Mouse (Mus musculus) liver, embryonic 15.5 days (tissue): ENCODE measurements around the gene Uhrf1. TPM values are rescaled to one million over a fixed set of nuclear protein-coding genes. Genes with fewer than 3 reads are reported as not detected.

Source experiments
- ATAC-seq: fragments of 200-750 bp; cut with Nextera tagmentation; 2 replicates; pipeline ENCODE4 v1.8.0; 2017; ENCODE audit warnings: moderate number of reproducible peaks, mild to moderate bottlenecking, moderate library complexity; ENCODE audit not compliant: insufficient read depth
- H3K27ac ChIP-seq: fragments of 300-500 bp; sonication (generic); replicated peaks from 2 replicates; pipeline ENCODE4 v1.5.1; 2015; ENCODE audit warnings: mild to moderate bottlenecking, inconsistent platforms
- H3K27me3 ChIP-seq: fragments of 300-500 bp; sonication (generic); 2 replicates; pipeline ENCODE4 v1.6.1; 2015; ENCODE audit warnings: mild to moderate bottlenecking, inconsistent platforms
- H3K36me3 ChIP-seq: fragments of 300-500 bp; sonication (generic); replicated peaks from 2 replicates; pipeline ENCODE4 v1.6.1; 2015; ENCODE audit warnings: moderate library complexity, mild to moderate bottlenecking, inconsistent platforms
- H3K4me1 ChIP-seq: fragments of 300-500 bp; sonication (generic); replicated peaks from 2 replicates; pipeline ENCODE4 v1.6.1; 2015; ENCODE audit warnings: inconsistent platforms
- H3K4me2 ChIP-seq: fragments of 300-500 bp; sonication (generic); 2 replicates; pipeline ENCODE4 v1.6.1; 2015; ENCODE audit warnings: moderate library complexity, mild to moderate bottlenecking, inconsistent platforms
- H3K4me3 ChIP-seq: fragments of 300-500 bp; sonication (generic); replicated peaks from 2 replicates; pipeline ENCODE4 v1.5.1; 2015; ENCODE audit warnings: mild to moderate bottlenecking, inconsistent platforms
- H3K9ac ChIP-seq: fragments of 300-500 bp; sonication (generic); 2 replicates; pipeline ENCODE4 v1.6.1; 2015; ENCODE audit warnings: moderate library complexity, mild to moderate bottlenecking, inconsistent platforms
- H3K9me3 ChIP-seq: fragments of 300-500 bp; sonication (generic); replicated peaks from 2 replicates; pipeline ENCODE4 v1.6.1; 2016; ENCODE audit warnings: inconsistent platforms
- WGBS: fragments of 180-500 bp; shearing (Covaris S2); methylation state at CpG from one replicate; pipeline ENCODE4 v1.1.7; 2015; ENCODE audit warnings: mixed read lengths; ENCODE audit not compliant: insufficient replicate concordance; 5-methylcytosine and 5-hydroxymethylcytosine counted together
- polyA plus RNA-seq: library from polyadenylated mRNA; unstranded; fragments of >200 nt; fragmentation: Nextera tagmentation; extraction: Ambion mirVana; gene quantifications from 2 replicates; pipeline ENCODE4 v1.2.1, GENCODE M21; 2015

The Uhrf1 gene
- polyA plus RNA-seq, 1 experiment from 2014 or later = 96.8 TPM

DNA sequence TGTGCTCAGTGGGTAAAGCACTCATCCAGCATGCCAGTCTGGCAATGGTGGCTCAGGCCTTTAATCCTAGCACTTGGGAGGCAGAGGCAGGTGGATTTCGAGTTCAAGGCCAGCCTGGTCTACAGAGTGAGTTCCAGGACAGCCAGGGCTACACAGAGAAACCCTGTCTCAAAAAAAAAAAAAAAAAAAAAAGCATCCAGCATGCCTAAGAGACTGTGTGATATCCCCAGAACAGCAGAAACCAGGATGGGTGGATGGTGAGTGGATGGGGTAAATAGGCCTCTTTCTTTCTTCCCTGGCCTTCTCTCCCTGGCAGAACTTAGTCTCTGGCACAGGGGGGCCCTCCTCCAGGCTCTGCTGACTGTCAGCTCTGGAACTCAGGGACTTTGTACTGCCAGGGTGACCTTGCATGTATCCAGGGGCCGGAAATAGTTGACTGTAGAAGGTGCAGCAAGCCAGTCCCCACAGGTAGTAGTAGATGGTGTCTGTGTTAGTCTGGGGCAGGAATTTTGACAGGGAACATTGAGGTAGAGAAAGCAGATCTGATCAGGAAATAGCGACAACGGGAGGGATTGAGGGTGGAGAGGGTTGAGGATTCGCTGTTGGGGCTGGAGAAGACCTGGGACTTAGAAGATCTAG is 27.2 kb upstream of the Uhrf1 start:
- ATAC-seq = peak; percentile 35

GRCm38 (mm10) chr17:56276643-56277566 is 26.2 kb upstream of the Uhrf1 start, which contains the start of gene Ticam1:
TSS of gene Ticam1 (minus strand) at chr17:56276786.
- WGBS = 4% methylated on average over 20 of the region's 21 CpGs

More for the DNA sequence above, 27.2 kb upstream of the Uhrf1 start:
- Histone ChIP-seq H3K9me3 (no peaks in the 10 kb centered on the region), H3K4me3 (peak overlapping the region; percentile 72), H3K9ac (peak overlapping the region; percentile 83), H3K4me2 (peak overlapping the region; percentile 83), H3K27me3 (no peaks in the 10 kb centered on the region), H3K36me3 (peaks cover 52% of the 10 kb centered on the region), H3K27ac (peak overlapping the region; percentile 87), H3K4me1 (peaks cover 73% of the 10 kb centered on the region)
- WGBS = 11% methylated on average over 5 of the region's 5 CpGs

DNA sequence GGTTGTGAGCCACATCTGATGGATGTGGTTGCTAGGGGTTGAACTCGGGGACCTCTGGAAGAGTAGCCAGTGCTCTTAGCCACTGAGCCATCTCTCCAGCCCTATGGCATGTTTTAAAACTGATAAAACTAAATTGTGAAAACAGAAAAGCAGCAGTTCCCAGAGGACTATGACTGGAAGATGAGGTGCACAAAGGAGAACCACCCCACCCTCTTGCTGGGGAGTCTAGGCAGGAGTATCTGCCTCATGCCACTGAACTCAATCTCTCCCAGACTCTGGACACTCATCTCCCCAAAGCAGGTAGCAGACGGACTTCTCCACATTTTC is 25.6 kb upstream of the Uhrf1 start:
- Histone ChIP-seq H3K27me3 (no peaks in the 10 kb centered on the region), H3K4me3 (peak overlapping the region; percentile 72), H3K4me1 (peaks cover 83% of the 10 kb centered on the region), H3K9ac (peak overlapping the region; percentile 25; the same call in 1 of the 2 replicates), H3K9me3 (no peaks in the 10 kb centered on the region), H3K4me2 (peak overlapping the region; percentile 83), H3K36me3 (peaks cover 46% of the 10 kb centered on the region), H3K27ac (peak overlapping the region; percentile 87)
- WGBS = 28% methylated on average over 2 of the region's 2 CpGs
- no peak for ATAC-seq

More at GRCm38 (mm10) chr17:56276643-56277566, 26.2 kb upstream of the Uhrf1 start, which contains the start of gene Ticam1:
- H3K9ac ChIP-seq = peak within 1 kb of the TSS; percentile 83
- peak; percentile 89 for ATAC-seq
- no peaks in the 10 kb centered on the region for H3K27me3 ChIP-seq
- H3K4me1 ChIP-seq = peaks cover 83% of the 10 kb centered on the region
- H3K4me3 ChIP-seq = peak within 1 kb of the TSS; percentile 72
- H3K9me3 ChIP-seq = no peaks in the 10 kb centered on the region
- peaks cover 52% of the 10 kb centered on the region for H3K36me3 ChIP-seq
- peak within 1 kb of the TSS; percentile 83 for H3K4me2 ChIP-seq
- peak within 1 kb of the TSS; percentile 87 for H3K27ac ChIP-seq

DNA sequence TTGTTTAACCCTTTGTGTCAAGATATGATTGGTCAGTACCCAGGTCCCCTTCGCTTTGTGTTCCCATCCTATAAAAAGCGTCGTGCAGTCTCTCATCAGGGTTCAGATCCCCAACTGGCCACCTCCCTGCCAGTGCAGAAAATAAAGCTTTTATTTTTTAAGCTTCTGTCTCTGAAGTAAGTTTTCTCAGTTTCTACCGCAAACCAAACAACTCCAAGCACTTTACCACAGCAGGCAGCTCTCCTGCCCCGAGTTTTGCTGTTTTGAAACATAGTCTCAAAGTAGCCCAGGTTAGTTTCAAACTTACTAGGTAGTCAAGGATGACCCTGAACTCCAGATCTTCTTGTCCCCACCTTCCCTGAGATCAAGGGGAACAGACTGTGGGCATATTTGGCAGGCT is 24.8 kb upstream of the Uhrf1 start:
- WGBS = 85% methylated on average over 5 of the region's 5 CpGs
- H3K27me3 ChIP-seq = no peaks in the 10 kb centered on the region
- no peak for ATAC-seq
- peaks cover 83% of the 10 kb centered on the region for H3K4me1 ChIP-seq
- H3K4me3 ChIP-seq = no peak overlapping the region
- H3K9ac ChIP-seq = no peak overlapping the region
- peaks cover 47% of the 10 kb centered on the region for H3K36me3 ChIP-seq
- H3K27ac ChIP-seq = 0 out of 2 replicates have a peak overlapping the region, but pooled peaks have one; percentile 87
- H3K4me2 ChIP-seq = no peak overlapping the region
- H3K9me3 ChIP-seq = no peaks in the 10 kb centered on the region

DNA sequence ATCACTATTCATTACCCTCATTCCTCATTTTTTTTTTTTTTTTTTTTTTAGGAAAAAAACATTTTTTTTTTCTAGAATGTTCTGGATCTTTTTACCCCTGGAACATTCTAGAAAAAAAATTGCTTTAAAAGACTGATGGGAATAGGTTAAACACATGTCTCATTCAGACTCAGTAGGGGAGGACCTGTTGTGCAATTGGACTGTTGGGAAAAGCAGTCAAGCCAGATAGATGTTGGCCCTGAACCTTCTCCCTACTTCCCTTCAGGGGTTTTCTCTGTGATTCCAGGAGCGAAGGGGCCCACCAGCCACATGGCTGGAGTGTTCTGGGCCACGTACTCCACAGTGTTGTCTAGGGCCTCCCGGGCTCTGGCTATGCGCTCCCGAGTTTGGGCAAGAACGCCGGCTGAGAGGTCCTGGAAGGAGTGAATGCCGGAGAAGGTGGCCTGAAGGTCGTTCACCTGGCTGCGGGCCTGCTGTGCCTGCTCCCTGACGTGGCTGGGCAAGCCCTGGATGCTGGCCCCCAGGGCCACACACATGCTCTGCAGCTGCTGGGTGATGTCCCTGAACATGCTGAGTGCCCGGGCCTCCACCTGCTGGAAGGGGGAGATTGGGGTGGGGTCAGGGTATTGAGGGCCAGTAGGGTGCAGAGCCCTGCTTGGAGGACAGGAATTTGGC is 23.5 kb upstream of the Uhrf1 start:
- no peak for ATAC-seq
- 84% methylated on average over 12 of the region's 12 CpGs for WGBS
- no peak overlapping the region for H3K9ac ChIP-seq
- peaks cover 72% of the 10 kb centered on the region for H3K4me1 ChIP-seq
- H3K27me3 ChIP-seq = no peaks in the 10 kb centered on the region
- H3K4me2 ChIP-seq = no peak overlapping the region
- no peak overlapping the region for H3K4me3 ChIP-seq
- no peaks in the 10 kb centered on the region for H3K9me3 ChIP-seq
- peaks cover 46% of the 10 kb centered on the region for H3K36me3 ChIP-seq
- H3K27ac ChIP-seq = 0 out of 2 replicates have a peak overlapping the region, but pooled peaks have one; percentile 6

- peak overlapping the region; percentile 20 for H3K4me2 ChIP-seq
- H3K27me3 ChIP-seq = no peaks in the 10 kb centered on the region
- WGBS = 60% methylated on average over 12 of the region's 12 CpGs
- ATAC-seq = no peak
- no peak overlapping the region for H3K27ac ChIP-seq
- no peaks in the 10 kb centered on the region for H3K9me3 ChIP-seq
- 0 out of 2 replicates have a peak overlapping the region, but pooled peaks have one; percentile 2 for H3K9ac ChIP-seq
- H3K4me3 ChIP-seq = no peak overlapping the region; the same call in 1 of the 2 replicates
- peaks cover 61% of the 10 kb centered on the region for H3K36me3 ChIP-seq
- H3K4me1 ChIP-seq = peaks cover 62% of the 10 kb centered on the region
These were observed 21.9 kb upstream of the Uhrf1 start for GRCm38 (mm10) chr17:56281193-56281592.

GRCm38 (mm10) chr17:56282802-56283201 is 20.3 kb upstream of the Uhrf1 start:
- Histone ChIP-seq H3K36me3 (peaks cover 63% of the 10 kb centered on the region), H3K4me3 (no peak overlapping the region), H3K27ac (no peak overlapping the region), H3K27me3 (no peaks in the 10 kb centered on the region), H3K4me2 (no peak overlapping the region), H3K9me3 (no peaks in the 10 kb centered on the region), H3K9ac (no peak overlapping the region), H3K4me1 (peaks cover 64% of the 10 kb centered on the region)
- ATAC-seq = no peak
- 76% methylated on average over 4 of the region's 4 CpGs for WGBS

- Histone ChIP-seq H3K9me3 (no peaks in the 10 kb centered on the region), H3K4me1 (peaks cover 64% of the 10 kb centered on the region), H3K9ac (no peak overlapping the region), H3K4me2 (no peak overlapping the region), H3K27me3 (no peaks in the 10 kb centered on the region), H3K4me3 (no peak overlapping the region), H3K27ac (no peak overlapping the region), H3K36me3 (peaks cover 63% of the 10 kb centered on the region)
- WGBS = 64% methylated on average over 8 of the region's 8 CpGs
- no peak for ATAC-seq
These were observed 19.8 kb upstream of the Uhrf1 start for GRCm38 (mm10) chr17:56283316-56283715.

DNA sequence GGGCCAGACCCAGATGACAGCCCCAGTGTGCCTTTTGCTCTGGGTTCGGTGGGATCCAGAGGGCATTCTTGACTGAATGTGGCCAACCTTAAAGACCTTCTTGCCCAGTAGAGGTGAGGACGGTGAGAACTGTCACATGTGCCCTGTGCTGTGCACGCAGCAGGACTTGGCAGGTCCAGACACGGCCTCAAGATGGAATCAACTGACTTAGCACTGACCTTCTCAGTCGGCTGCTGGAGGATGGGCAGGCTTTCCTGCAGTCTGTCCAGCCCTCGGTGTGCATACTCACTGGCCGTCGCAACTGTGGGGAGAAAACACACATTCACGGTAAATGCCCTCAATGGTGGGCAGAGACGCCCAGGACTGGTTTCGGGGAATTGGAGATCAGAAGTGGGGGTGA is 17.1 kb upstream of the Uhrf1 start:
- no peak overlapping the region for H3K9ac ChIP-seq
- peaks cover 70% of the 10 kb centered on the region for H3K4me1 ChIP-seq
- H3K36me3 ChIP-seq = peaks cover 45% of the 10 kb centered on the region
- 90% methylated on average over 11 of the region's 11 CpGs for WGBS
- H3K9me3 ChIP-seq = no peaks in the 10 kb centered on the region
- no peak overlapping the region for H3K4me2 ChIP-seq
- H3K4me3 ChIP-seq = no peak overlapping the region
- no peak overlapping the region for H3K27ac ChIP-seq
- ATAC-seq = no peak
- no peaks in the 10 kb centered on the region for H3K27me3 ChIP-seq

GRCm38 (mm10) chr17:56287830-56288229 is 15.3 kb upstream of the Uhrf1 start:
- peak; percentile 25 for ATAC-seq
- 29% methylated on average over 3 of the region's 3 CpGs for WGBS
- H3K27me3 ChIP-seq = no peaks in the 10 kb centered on the region
- peak overlapping the region; percentile 88 for H3K27ac ChIP-seq
- H3K9me3 ChIP-seq = no peaks in the 10 kb centered on the region
- H3K4me1 ChIP-seq = peaks cover 69% of the 10 kb centered on the region
- H3K4me3 ChIP-seq = peak overlapping the region; percentile 35
- H3K36me3 ChIP-seq = peaks cover 33% of the 10 kb centered on the region
- H3K4me2 ChIP-seq = peak overlapping the region; percentile 88
- peak overlapping the region; percentile 51; the same call in 1 of the 2 replicates for H3K9ac ChIP-seq
